Mouse (Mus musculus) embryonic facial prominence, embryonic 12.5 days (tissue): ENCODE measurements around the gene Rpl38. TPM values are rescaled to one million over a fixed set of nuclear protein-coding genes. Genes with fewer than 3 reads are reported as not detected.

Experiments
- ATAC-seq: fragments of 200-750 bp; cut with Nextera tagmentation; 2 replicates; pipeline ENCODE4 v1.8.0; 2017; ENCODE audit not compliant: insufficient number of reproducible peaks, insufficient read depth, low FRiP score, low TSS enrichment
- H3K27ac ChIP-seq: fragments of 300-500 bp; sonication (generic); 2 replicates; pipeline ENCODE4 v1.5.1; 2016; ENCODE audit warnings: mild to moderate bottlenecking
- H3K27me3 ChIP-seq: fragments of 300-500 bp; sonication (generic); 2 replicates; pipeline ENCODE4 v1.6.1; 2016; ENCODE audit warnings: mild to moderate bottlenecking, moderate library complexity
- H3K36me3 ChIP-seq: fragments of 300-500 bp; sonication (generic); 2 replicates; pipeline ENCODE4 v1.6.1; 2016; ENCODE audit warnings: mild to moderate bottlenecking
- H3K4me1 ChIP-seq: fragments of 300-500 bp; sonication (generic); 2 replicates; pipeline ENCODE4 v1.6.1; 2016
- H3K4me2 ChIP-seq: fragments of 300-500 bp; sonication (generic); replicated peaks from 2 replicates; pipeline ENCODE4 v1.6.1; 2016; ENCODE audit warnings: mild to moderate bottlenecking, moderate library complexity
- H3K4me3 ChIP-seq: fragments of 300-500 bp; sonication (generic); 2 replicates; pipeline ENCODE4 v1.5.1; 2016; ENCODE audit warnings: mild to moderate bottlenecking
- H3K9ac ChIP-seq: fragments of 300-500 bp; sonication (generic); 2 replicates; pipeline ENCODE4 v1.6.1; 2016; ENCODE audit warnings: mild to moderate bottlenecking, moderate library complexity
- H3K9me3 ChIP-seq: fragments of 300-500 bp; sonication (generic); 2 replicates; pipeline ENCODE4 v1.6.1; 2016; ENCODE audit warnings: mild to moderate bottlenecking, moderate library complexity
- WGBS: fragments of 180-500 bp; shearing (Covaris S2); methylation state at CpG from one replicate; pipeline ENCODE4 v1.1.7; 2016; 5-methylcytosine and 5-hydroxymethylcytosine counted together
- polyA plus RNA-seq: library from polyadenylated mRNA; unstranded; fragments of >200 nt; fragmentation: Nextera tagmentation; extraction: Ambion mirVana; gene quantifications from 2 replicates; pipeline ENCODE4 v1.2.1, GENCODE M21; 2016

Rpl38 gene
- polyA plus RNA-seq, 1 experiment from 2014 or later = 893 TPM

DNA sequence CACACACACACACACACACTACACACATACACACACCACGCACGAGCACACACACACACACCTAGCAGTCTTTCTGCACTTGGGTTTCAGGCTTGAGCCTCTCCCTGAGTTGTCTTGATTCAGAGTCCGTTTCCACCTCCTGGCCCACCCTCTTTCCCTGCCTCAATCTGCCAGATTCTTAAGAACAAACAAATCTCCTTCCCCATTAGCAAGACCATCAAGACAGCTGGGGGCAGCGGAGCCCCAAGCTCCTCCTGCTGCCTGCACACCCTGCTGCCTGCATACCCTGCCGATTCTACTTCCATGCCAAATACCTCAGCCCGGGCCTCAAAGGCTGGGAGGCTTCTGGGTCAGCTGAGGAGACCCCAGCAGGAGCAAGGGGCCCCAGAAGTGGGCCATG is 27.7 kb upstream of the Rpl38 start:
- ATAC-seq = no peak
- H3K9ac ChIP-seq = no peak overlapping the region
- 52% methylated on average over 6 of the region's 6 CpGs for WGBS
- H3K27ac ChIP-seq = no peak overlapping the region
- H3K4me1 ChIP-seq = peaks cover 30% of the 10 kb centered on the region
- no peak overlapping the region for H3K4me3 ChIP-seq
- peaks cover 22% of the 10 kb centered on the region for H3K27me3 ChIP-seq
- no peaks in the 10 kb centered on the region for H3K9me3 ChIP-seq
- no peaks in the 10 kb centered on the region for H3K36me3 ChIP-seq
- H3K4me2 ChIP-seq = no peak overlapping the region

GRCm38 (mm10) chr11:114641136-114641535 is 27.2 kb upstream of the Rpl38 start:
- Histone ChIP-seq H3K9ac (no peak overlapping the region), H3K36me3 (no peaks in the 10 kb centered on the region), H3K4me1 (peaks cover 25% of the 10 kb centered on the region), H3K27ac (no peak overlapping the region), H3K27me3 (peaks cover 22% of the 10 kb centered on the region), H3K9me3 (no peaks in the 10 kb centered on the region), H3K4me2 (no peak overlapping the region), H3K4me3 (no peak overlapping the region)
- 89% methylated on average over 8 of the region's 8 CpGs for WGBS
- no peak for ATAC-seq

- H3K4me3 ChIP-seq = no peak overlapping the region
- H3K4me1 ChIP-seq = peaks cover 16% of the 10 kb centered on the region
- peaks cover 19% of the 10 kb centered on the region for H3K27me3 ChIP-seq
- H3K27ac ChIP-seq = no peak overlapping the region
- no peak overlapping the region for H3K9ac ChIP-seq
- 59% methylated on average over 12 of the region's 12 CpGs for WGBS
- no peaks in the 10 kb centered on the region; the same call in 1 of the 2 replicates for H3K9me3 ChIP-seq
- ATAC-seq = 0 out of 2 replicates have a peak, but pooled peaks have one; percentile 57
- no peaks in the 10 kb centered on the region for H3K36me3 ChIP-seq
- H3K4me2 ChIP-seq = no peak overlapping the region
Measured at GRCm38 (mm10) chr11:114642184-114642583, 26.1 kb upstream of the Rpl38 start.

DNA sequence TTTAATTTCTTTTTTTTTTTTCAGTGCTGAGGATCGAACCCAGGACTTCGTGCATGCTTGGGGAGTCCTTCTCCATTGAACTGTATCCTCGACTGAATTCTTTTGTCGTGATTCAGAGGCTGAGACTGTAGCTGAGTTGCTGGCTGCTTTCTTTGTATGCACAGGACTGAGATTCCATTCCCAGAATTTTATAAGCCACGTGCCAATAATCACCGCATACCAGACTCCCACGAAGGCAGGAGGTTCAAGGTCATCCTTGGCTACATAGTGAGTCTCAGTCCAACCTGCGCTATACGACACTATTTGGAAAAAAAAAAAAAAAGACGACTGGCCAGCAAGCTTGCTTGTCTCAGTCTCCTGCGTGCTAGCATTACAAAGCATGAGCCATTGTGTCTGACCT is 25.4 kb upstream of the Rpl38 start:
- H3K27ac ChIP-seq = no peak overlapping the region
- no peak overlapping the region for H3K4me3 ChIP-seq
- H3K36me3 ChIP-seq = no peaks in the 10 kb centered on the region
- 72% methylated on average over 11 of the region's 11 CpGs for WGBS
- H3K4me2 ChIP-seq = no peak overlapping the region
- no peaks in the 10 kb centered on the region; the same call in 1 of the 2 replicates for H3K9me3 ChIP-seq
- no peak overlapping the region for H3K9ac ChIP-seq
- ATAC-seq = no peak
- peaks cover 12% of the 10 kb centered on the region for H3K27me3 ChIP-seq
- H3K4me1 ChIP-seq = peaks cover 14% of the 10 kb centered on the region

DNA sequence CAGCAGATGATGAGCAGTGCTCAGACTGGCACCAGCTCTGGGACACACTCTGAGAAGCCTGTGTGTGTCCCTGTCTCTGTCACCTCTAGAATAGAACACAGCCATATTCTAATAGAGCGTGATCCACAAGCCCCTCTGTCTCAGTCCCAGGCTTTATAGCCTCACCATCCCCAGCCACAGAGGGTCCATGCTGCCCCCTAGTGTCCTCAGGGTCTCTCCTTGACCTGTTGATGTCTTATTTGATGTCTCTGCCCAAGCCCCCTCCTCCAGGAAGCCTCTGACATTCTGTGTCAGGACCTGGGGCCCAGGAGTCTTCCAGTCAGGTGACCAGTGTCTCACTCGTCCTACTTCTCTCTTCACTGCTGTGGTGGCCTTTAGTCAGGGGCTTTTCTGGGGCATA is 24.2 kb upstream of the Rpl38 start:
- no peaks in the 10 kb centered on the region; the same call in 1 of the 2 replicates for H3K9me3 ChIP-seq
- no peak overlapping the region for H3K4me2 ChIP-seq
- 45% methylated on average over 2 of the region's 2 CpGs for WGBS
- peaks cover 5% of the 10 kb centered on the region; the same call in 1 of the 2 replicates for H3K27me3 ChIP-seq
- no peak overlapping the region for H3K4me3 ChIP-seq
- H3K4me1 ChIP-seq = peaks cover 14% of the 10 kb centered on the region
- ATAC-seq = no peak
- H3K9ac ChIP-seq = no peak overlapping the region
- no peak overlapping the region for H3K27ac ChIP-seq
- no peaks in the 10 kb centered on the region for H3K36me3 ChIP-seq

GRCm38 (mm10) chr11:114649510-114649909 is 18.8 kb upstream of the Rpl38 start:
- Histone ChIP-seq H3K9me3 (no peaks in the 10 kb centered on the region; the same call in 1 of the 2 replicates), H3K9ac (no peak overlapping the region), H3K27ac (no peak overlapping the region), H3K4me2 (no peak overlapping the region), H3K4me3 (no peak overlapping the region), H3K36me3 (no peaks in the 10 kb centered on the region), H3K27me3 (no peaks in the 10 kb centered on the region), H3K4me1 (no peaks in the 10 kb centered on the region)
- 66% methylated on average over 4 of the region's 4 CpGs for WGBS
- no peak for ATAC-seq

GRCm38 (mm10) chr11:114652531-114652930 is 15.8 kb upstream of the Rpl38 start:
- no peak for ATAC-seq
- Histone ChIP-seq H3K9ac (no peak overlapping the region), H3K36me3 (no peaks in the 10 kb centered on the region), H3K27ac (no peak overlapping the region), H3K9me3 (no peaks in the 10 kb centered on the region), H3K27me3 (peaks cover 9% of the 10 kb centered on the region; the same call in 1 of the 2 replicates), H3K4me2 (no peak overlapping the region), H3K4me1 (no peaks in the 10 kb centered on the region), H3K4me3 (no peak overlapping the region)
- 6% methylated on average over 16 of the region's 16 CpGs for WGBS

- Histone ChIP-seq H3K27ac (no peak overlapping the region), H3K27me3 (peaks cover 9% of the 10 kb centered on the region; the same call in 1 of the 2 replicates), H3K9ac (no peak overlapping the region), H3K36me3 (no peaks in the 10 kb centered on the region), H3K4me1 (no peaks in the 10 kb centered on the region), H3K4me3 (no peak overlapping the region), H3K4me2 (no peak overlapping the region), H3K9me3 (no peaks in the 10 kb centered on the region)
- no peak for ATAC-seq
- 79% methylated on average over 6 of the region's 6 CpGs for WGBS
Measured at GRCm38 (mm10) chr11:114653664-114654063, 14.7 kb upstream of the Rpl38 start.

- H3K9me3 ChIP-seq = no peaks in the 10 kb centered on the region
- no peaks in the 10 kb centered on the region for H3K4me1 ChIP-seq
- no peaks in the 10 kb centered on the region for H3K36me3 ChIP-seq
- H3K9ac ChIP-seq = no peak overlapping the region
- H3K27me3 ChIP-seq = peaks cover 9% of the 10 kb centered on the region; the same call in 1 of the 2 replicates
- H3K27ac ChIP-seq = no peak overlapping the region
- H3K4me3 ChIP-seq = no peak overlapping the region
- no peak overlapping the region for H3K4me2 ChIP-seq
- no peak for ATAC-seq
- WGBS = 56% methylated on average over 5 of the region's 5 CpGs
Measured at GRCm38 (mm10) chr11:114654552-114654951, 13.8 kb upstream of the Rpl38 start.

GRCm38 (mm10) chr11:114655350-114656008 is 12.8 kb upstream of the Rpl38 start:
- H3K9me3 ChIP-seq = no peaks in the 10 kb centered on the region
- ATAC-seq = no peak
- peaks cover 9% of the 10 kb centered on the region; the same call in 1 of the 2 replicates for H3K27me3 ChIP-seq
- H3K4me3 ChIP-seq = no peak overlapping the region
- H3K36me3 ChIP-seq = no peaks in the 10 kb centered on the region
- no peak overlapping the region for H3K9ac ChIP-seq
- no peak overlapping the region for H3K4me2 ChIP-seq
- no peaks in the 10 kb centered on the region for H3K4me1 ChIP-seq
- no peak overlapping the region for H3K27ac ChIP-seq
- WGBS = 75% methylated on average over 7 of the region's 7 CpGs

- Histone ChIP-seq H3K27ac (no peak overlapping the region), H3K36me3 (no peaks in the 10 kb centered on the region), H3K4me1 (no peaks in the 10 kb centered on the region), H3K4me3 (no peak overlapping the region), H3K9me3 (no peaks in the 10 kb centered on the region), H3K27me3 (peaks cover 9% of the 10 kb centered on the region; the same call in 1 of the 2 replicates), H3K4me2 (no peak overlapping the region), H3K9ac (no peak overlapping the region)
- ATAC-seq = no peak
- WGBS = 38% methylated on average over 23 of the region's 27 CpGs
Measured at GRCm38 (mm10) chr11:114656994-114657644, 11.2 kb upstream of the Rpl38 start.

DNA sequence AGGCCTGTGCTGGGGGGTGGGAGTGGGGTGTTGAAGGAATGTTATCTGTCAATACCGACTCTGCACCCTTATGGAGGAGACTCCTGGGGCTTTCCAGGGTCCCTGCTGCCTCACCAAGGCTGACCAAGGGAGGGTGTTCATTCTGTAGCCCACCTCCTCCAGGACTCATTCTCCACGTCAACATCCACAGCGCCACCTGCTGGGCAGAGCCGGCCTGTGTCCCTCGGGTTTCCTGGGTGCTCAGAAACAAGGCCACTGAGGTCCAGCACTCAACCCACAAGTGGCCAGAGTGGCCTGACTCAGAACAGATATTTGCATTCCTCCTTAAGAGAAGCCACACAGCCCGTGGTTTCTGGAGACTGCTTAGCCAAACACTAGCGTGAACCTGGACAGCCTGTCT is 10.6 kb upstream of the Rpl38 start:
- Histone ChIP-seq H3K9me3 (no peaks in the 10 kb centered on the region), H3K9ac (no peak overlapping the region), H3K27ac (no peak overlapping the region), H3K4me2 (no peak overlapping the region), H3K36me3 (no peaks in the 10 kb centered on the region), H3K4me3 (no peak overlapping the region), H3K27me3 (peaks cover 9% of the 10 kb centered on the region; the same call in 1 of the 2 replicates), H3K4me1 (no peaks in the 10 kb centered on the region)
- ATAC-seq = no peak
- WGBS = 22% methylated on average over 7 of the region's 7 CpGs
